Mouse (Mus musculus) ES-E14 (cell line): ENCODE measurements around the gene Rrbp1. TPM values are rescaled to one million over a fixed set of nuclear protein-coding genes. Genes with fewer than 3 reads are reported as not detected.

Experiments
- DNase-seq: peaks from one replicate; pipeline ENCODE4 v3.0.0-alpha.2; 2013; ENCODE audit warnings: low read depth, low spot score
- H3K27ac ChIP-seq: 2 replicates; pipeline ENCODE4 v1.5.1; 2012; ENCODE audit warnings: low read depth, mild to moderate bottlenecking, low read length, moderate library complexity, mixed read lengths; ENCODE audit not compliant: poor library complexity, insufficient read depth, severe bottlenecking
- H3K36me3 ChIP-seq: 2 replicates; pipeline ENCODE4 v1.6.1; 2012; ENCODE audit warnings: mild to moderate bottlenecking, low read length, moderate library complexity, mixed read lengths; ENCODE audit not compliant: control insufficient read depth, poor library complexity, insufficient read depth, severe bottlenecking
- H3K4me1 ChIP-seq, 2 experiments: fragments of 150-350 bp in 1 of 2; sonication (generic) in 1 of 2; 2 replicates each; pipeline ENCODE4 v1.6.1; 2012; ENCODE audit warnings: low read length in 2 of 2, mild to moderate bottlenecking in 1 of 2, mixed read lengths in 1 of 2; ENCODE audit not compliant: control insufficient read depth in 2 of 2, insufficient read depth in 2 of 2, poor library complexity in 1 of 2
- H3K4me3 ChIP-seq, 2 experiments: fragments of 150-350 bp in 1 of 2; sonication (generic) in 1 of 2; 2 replicates each; pipeline ENCODE4 v1.5.1; 2012; ENCODE audit warnings: low read length in 2 of 2, low read depth in 1 of 2, mild to moderate bottlenecking in 1 of 2, mixed read lengths in 1 of 2; ENCODE audit not compliant: insufficient read depth in 1 of 2, poor library complexity in 1 of 2, severe bottlenecking in 1 of 2
- H3K9ac ChIP-seq: 2 replicates; pipeline ENCODE4 v1.6.1; 2012; ENCODE audit warnings: low read depth, mild to moderate bottlenecking, low read length, mixed read lengths; ENCODE audit not compliant: poor library complexity, insufficient read depth, severe bottlenecking
- H3K9me3 ChIP-seq: fragments of 150-350 bp; sonication (generic); 2 replicates; pipeline ENCODE4 v1.6.1; 2012; ENCODE audit warnings: low read depth, mild to moderate bottlenecking, low read length; ENCODE audit not compliant: control insufficient read depth, insufficient read depth
- CHD2 ChIP-seq: IDR thresholded peaks from 2 replicates; pipeline ENCODE4 v1.6.1; 2014; ENCODE audit warnings: mild to moderate bottlenecking, low read depth, low read length, inconsistent platforms
- HCFC1 ChIP-seq: IDR thresholded peaks from 2 replicates; pipeline ENCODE4 v1.6.1; 2012; ENCODE audit warnings: low read length, inconsistent platforms, borderline replicate concordance; ENCODE audit not compliant: insufficient read depth
- MAFK ChIP-seq: IDR thresholded peaks from 2 replicates; pipeline ENCODE4 v1.6.1; 2014; ENCODE audit warnings: mild to moderate bottlenecking, low read depth, low read length, inconsistent platforms; ENCODE audit not compliant: insufficient read depth
- ZC3H11A ChIP-seq: IDR thresholded peaks from 2 replicates; pipeline ENCODE4 v1.6.1; 2012; ENCODE audit warnings: low read depth, mild to moderate bottlenecking, inconsistent platforms, low read length, borderline replicate concordance
- ZNF384 ChIP-seq: IDR thresholded peaks from 2 replicates; pipeline ENCODE4 v1.6.1; 2012; ENCODE audit warnings: low read depth, low read length, inconsistent platforms
- in situ Hi-C, 2 experiments: fragments of 600-800 bp; cut with MboI; formaldehyde crosslinking; loops; one replicate each; pipeline ENCODE4 v1.15.1; 2025; ENCODE audit warnings: low sequenced_read_pairs in 2 of 2, inconsistent platforms in 1 of 2; ENCODE audit not compliant: unreplicated experiment in 2 of 2
- total RNA-seq: library from RNA; depleted of rRNA; stranded (reverse); fragments of 300-350 nt; gene quantifications from 2 replicates; pipeline ENCODE4 v1.2.3, GENCODE M21; 2012

Gene Rrbp1
- total RNA-seq, 1 experiment: 251 TPM

DNA sequence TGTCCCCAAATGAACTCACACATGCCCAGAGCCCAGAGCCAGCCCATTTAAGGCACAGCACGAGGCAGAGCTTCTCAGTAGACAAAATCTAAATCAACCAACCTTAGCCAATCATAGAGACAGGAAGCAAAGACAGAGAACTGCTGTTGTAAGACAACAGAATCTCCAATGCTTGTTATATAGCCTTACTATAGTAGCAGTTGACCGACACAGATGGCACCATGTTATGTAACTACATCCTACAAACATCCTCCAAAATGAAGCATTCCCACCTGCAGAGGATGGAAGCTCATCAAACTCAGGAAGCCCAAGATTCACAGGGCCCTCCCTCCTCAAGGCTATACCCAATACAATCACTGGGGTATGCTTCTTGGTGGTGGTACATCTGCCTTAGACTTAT is 23.6 kb downstream of the Rrbp1 start:
- Histone ChIP-seq H3K4me3 (no peak overlapping the region), H3K4me1 (0 out of 4 replicates have a peak, but pooled peaks cover 0 to 2% of the 10 kb centered on the region in 2 experiments), H3K36me3 (peaks cover 7% of the 10 kb centered on the region; the same call in 1 of the 2 replicates), H3K9ac (no peak overlapping the region), H3K27ac (no peak overlapping the region), H3K9me3 (no peaks in the 10 kb centered on the region)
- in situ Hi-C loops: no loop called here
- no peak for DNase-seq
- TF ChIP-seq HCFC1: no peak
- TF ChIP-seq ZNF384: no peak
- TF ChIP-seq CHD2: no peak
- TF ChIP-seq MAFK: no peak
- no peak for TF ChIP-seq ZC3H11A

DNA sequence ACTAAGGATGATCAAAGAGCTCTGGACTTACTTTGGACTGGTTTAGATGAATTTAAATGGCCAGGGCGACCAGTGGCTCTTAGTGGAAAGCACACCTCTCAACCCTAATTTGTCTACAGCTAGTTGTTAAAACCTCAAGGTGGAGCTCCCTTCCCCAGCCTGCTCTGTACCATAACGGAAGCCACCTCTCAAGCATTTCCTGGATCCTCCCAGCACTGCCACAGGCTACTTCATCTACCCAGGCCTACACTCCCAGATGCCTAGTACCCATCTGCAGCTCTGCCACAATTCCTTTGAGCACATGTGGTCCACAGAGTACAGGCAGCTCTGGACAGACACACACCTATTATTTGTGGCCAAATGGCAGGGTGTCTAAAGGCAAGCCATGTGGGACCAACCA is 27.6 kb downstream of the Rrbp1 start:
- in situ Hi-C loops: no loop called here
- H3K9ac ChIP-seq: no peak overlapping the region
- no peak overlapping the region for H3K27ac ChIP-seq
- peaks cover 9% of the 10 kb centered on the region; the same call in 1 of the 2 replicates for H3K36me3 ChIP-seq
- no peaks in the 10 kb centered on the region for H3K9me3 ChIP-seq
- DNase-seq: no peak
- no peak overlapping the region for H3K4me3 ChIP-seq
- no peak for TF ChIP-seq ZNF384
- TF ChIP-seq HCFC1: no peak
- no peak for TF ChIP-seq ZC3H11A
- no peak for TF ChIP-seq MAFK
- 0 out of 4 replicates have a peak, but pooled peaks cover 0 to 2% of the 10 kb centered on the region in 2 experiments for H3K4me1 ChIP-seq

DNA sequence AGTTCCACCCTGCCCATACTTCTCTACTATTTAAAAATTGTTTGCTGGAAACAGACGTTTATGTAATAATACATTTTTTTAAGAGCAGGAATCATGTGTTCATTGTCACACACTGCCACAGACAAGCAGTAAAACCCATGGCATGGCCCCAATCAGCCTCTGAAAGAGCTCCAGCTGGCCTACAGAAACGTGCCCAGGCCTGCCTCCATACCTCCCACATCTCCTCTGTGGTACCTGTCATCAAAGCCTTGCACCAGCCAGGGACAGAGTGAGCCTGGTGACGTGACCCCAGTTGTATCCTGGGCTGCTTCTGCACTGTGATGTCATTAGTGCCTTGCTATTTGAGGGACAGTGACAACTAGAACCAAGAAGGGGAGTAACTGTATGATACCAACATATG is 28.2 kb downstream of the Rrbp1 start:
- Histone ChIP-seq H3K4me1 (0 out of 4 replicates have a peak, but pooled peaks cover 0 to 2% of the 10 kb centered on the region in 2 experiments), H3K9ac (no peak overlapping the region), H3K36me3 (peaks cover 13% of the 10 kb centered on the region; the same call in 1 of the 2 replicates), H3K27ac (no peak overlapping the region), H3K4me3 (no peak overlapping the region), H3K9me3 (no peaks in the 10 kb centered on the region)
- TF ChIP-seq HCFC1 (no peak), ZNF384 (no peak), CHD2 (no peak), MAFK (no peak), ZC3H11A (no peak)
- DNase-seq: no peak
- in situ Hi-C loops: no loop called here

DNA sequence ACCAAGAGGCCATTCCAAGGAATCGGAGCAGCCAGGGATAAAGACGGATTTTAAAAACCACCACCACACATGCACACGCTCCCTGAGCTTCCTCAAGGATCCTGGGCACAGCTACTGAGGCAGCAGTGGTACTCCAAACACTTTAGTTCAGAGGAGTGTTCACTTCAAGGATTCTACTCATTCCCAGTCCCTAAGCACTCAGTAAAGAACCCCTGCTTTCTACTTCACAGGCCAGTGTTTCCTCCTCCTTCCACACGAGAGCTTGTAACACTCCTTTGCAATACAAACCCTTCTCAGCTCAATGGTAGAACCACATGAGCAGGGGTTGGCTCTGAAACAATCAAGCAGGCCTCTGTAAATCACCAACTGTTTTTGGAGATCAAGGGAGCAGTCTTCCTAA is 28.9 kb downstream of the Rrbp1 start:
- Histone ChIP-seq H3K4me3 (no peak overlapping the region), H3K27ac (no peak overlapping the region), H3K4me1 (0 out of 4 replicates have a peak, but pooled peaks cover 0 to 2% of the 10 kb centered on the region in 2 experiments), H3K9me3 (no peaks in the 10 kb centered on the region), H3K9ac (no peak overlapping the region), H3K36me3 (peaks cover 14% of the 10 kb centered on the region; the same call in 1 of the 2 replicates)
- in situ Hi-C loops: no loop called here
- TF ChIP-seq HCFC1 (no peak), ZC3H11A (no peak), MAFK (no peak), CHD2 (no peak), ZNF384 (no peak)
- DNase-seq: no peak

DNA sequence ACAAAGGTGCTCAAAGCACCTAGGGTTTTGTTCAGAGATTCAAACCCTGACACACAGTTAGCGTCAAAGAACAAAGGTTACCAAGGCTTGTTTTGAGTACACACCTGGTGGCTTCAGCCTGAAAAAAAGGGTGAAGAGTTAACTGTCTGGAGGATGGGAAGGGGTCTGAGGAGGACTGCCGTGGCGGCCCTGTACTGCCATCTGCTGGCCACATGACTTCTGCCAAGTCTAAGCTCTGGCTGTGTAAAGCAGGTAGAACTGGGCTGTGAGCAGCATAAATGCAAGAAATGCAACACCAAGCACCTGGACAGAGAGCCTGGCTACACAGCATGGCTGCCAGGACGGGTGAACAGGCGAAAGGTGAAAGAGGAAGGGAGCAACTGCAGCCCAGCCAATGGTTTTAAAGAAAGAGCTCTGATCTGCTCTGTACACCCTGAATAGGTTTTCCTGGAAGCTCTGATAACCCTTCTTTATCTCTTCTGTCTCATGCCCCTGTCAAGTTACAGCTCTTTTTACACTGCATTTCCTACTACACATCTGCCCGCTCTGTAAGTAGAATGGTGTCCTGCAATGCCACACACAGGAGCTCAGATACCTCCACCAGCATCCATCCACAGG is 30.2 kb downstream of the Rrbp1 start:
- Histone ChIP-seq H3K9ac (no peak overlapping the region), H3K36me3 (peaks cover 12% of the 10 kb centered on the region; the same call in 1 of the 2 replicates), H3K4me1 (0 out of 4 replicates have a peak, but pooled peaks cover 0 to 2% of the 10 kb centered on the region in 2 experiments), H3K9me3 (no peaks in the 10 kb centered on the region), H3K27ac (no peak overlapping the region), H3K4me3 (no peak overlapping the region)
- TF ChIP-seq MAFK (no peak), ZC3H11A (peak; percentile 59; the same call in 1 of the 2 replicates)
- in situ Hi-C loops: no loop called here
- peak; percentile 49 for DNase-seq
